Mouse (Mus musculus) left cerebral cortex, adult 9 months (tissue): ENCODE results near the gene Naa30.
"Not testable (repeated sequence)": the region's sequence is repeated elsewhere in the genome, so short reads cannot be mapped to it uniquely, and the experiment has no call there.

Experiments used
- DNase-seq, 2 experiments: peaks; one replicate each; pipeline ENCODE4 v3.0.0; 2022; ENCODE audit warnings: low spot score in 2 of 2

The Naa30 gene

GRCm38 (mm10) chr14:49171867-49172581 lies at the start of gene Naa30:
Gene Naa30, plus strand, starts transcription at chr14:49172226.
- peak; percentile 91 to 96 for DNase-seq

GRCm38 (mm10) chr14:49127162-49127779 lies 44.8 kb upstream of the Naa30 start:
- DNase-seq: peak in 1 of 2 experiments; percentile 3

DNA sequence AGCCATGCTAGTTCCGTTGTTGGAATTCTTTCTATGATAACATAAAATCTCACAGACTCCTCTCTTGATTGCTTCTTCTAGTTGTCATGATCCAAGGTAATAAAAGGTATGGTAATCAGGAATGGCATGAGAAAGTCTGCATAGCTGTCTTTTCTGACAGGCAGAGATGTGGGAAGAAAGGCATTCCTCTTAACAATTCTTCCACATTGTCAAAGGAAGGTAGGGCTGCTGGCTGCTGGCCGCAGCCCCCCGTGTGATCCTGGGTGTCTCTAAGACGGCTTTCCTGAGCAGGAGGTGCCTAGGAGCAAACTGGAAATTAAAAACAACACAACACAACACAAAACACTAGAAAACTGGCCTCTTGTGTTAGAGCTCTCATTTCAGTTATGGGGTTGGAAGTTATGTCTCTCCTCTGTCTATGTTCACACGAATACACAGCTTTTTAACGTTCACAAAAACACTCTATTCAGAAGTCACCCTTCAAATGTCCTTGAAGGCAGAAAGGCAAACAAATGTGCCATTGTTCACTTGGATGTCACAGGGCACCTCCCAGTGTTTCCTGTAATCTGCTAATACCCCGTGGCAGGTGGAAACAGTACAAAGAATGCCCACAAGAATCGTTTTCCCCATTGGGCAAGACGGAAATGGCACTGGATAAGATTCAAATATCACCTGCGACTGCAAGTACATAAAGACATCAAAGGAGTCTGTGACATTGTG lies 43.3 kb upstream of the Naa30 start:
- no peak for DNase-seq

DNA sequence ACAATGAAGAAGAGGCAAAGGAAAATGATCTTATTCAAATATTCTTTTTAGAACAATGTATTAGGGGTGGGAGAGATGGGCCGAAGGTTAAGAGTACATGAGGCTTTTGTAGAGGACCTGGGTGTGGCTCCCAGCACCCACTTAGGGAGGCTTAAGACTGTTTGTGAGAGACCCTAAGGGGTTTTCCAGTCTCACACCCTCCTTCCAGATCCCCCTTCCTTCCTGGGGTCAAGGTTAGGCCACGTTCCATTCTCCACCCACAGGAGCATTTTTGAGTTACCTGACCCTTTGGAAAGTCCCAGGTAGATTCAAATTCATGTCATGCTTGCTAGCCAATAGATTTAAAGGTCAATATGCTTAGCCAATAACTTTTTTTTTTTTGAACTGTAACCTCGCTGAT lies 39.6 kb upstream of the Naa30 start:
- DNase-seq: no peak

GRCm38 (mm10) chr14:49138171-49138570 lies 33.9 kb upstream of the Naa30 start:
- no peak for DNase-seq

DNA sequence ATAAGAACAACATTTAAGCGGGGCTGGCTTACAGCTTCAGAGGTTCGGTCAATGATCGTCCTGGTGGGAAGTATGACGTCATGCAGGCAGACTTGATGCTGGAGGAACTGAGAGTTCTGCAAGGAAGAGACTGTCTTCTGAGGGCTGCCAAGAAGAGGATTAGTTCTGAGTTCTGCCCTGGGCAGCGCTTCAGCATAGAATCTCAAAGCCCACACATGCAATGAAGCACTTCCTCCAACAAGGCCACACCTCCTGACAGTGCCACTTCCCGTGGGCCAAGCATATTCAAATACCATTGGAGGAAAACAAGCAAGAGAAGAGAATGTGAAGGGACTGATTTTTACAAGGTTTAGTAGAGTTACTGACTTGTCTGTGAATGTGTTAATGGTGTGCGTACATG lies 31.3 kb upstream of the Naa30 start:
- no peak for DNase-seq

DNA sequence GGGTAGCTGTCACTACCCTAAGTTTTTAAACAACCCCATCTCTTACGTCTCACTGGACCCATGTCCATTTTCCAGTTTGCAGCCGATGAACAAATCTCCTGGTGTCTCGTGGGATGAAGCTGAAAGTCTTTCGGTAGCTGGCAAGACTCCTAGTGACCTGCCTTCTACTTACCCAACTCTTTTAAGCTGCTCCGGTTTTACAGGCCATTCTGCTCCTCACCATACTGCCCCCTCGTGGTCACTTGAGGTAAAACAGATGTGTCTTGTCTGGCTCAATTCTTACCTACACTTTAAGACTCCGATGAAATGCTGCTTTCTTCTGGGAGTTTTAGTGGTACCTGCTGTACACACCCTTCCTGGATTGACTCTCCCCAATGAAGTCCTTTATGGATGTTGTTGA lies 18.2 kb upstream of the Naa30 start:
- peak in 1 of 2 experiments; percentile 71 for DNase-seq

DNA sequence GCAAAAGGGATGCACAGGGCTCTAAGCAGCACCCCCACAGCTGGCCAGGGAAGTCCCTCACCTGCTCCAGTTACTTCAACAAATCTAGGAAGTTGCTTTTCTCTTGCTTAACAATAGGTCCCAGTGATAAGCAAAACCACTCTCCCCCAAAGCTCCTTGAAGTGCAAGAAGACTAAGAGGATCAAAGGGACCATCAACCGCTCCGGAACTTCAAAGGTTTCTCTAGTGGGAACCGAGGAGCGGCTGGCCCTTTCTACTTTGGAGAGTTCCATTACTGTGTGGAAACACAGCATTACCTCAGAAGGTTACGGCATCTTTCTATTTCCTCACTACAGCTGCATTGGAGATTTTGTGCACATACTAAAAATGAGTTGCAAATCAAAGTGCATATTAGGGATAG lies 16.5 kb upstream of the Naa30 start:
- no peak for DNase-seq

DNA sequence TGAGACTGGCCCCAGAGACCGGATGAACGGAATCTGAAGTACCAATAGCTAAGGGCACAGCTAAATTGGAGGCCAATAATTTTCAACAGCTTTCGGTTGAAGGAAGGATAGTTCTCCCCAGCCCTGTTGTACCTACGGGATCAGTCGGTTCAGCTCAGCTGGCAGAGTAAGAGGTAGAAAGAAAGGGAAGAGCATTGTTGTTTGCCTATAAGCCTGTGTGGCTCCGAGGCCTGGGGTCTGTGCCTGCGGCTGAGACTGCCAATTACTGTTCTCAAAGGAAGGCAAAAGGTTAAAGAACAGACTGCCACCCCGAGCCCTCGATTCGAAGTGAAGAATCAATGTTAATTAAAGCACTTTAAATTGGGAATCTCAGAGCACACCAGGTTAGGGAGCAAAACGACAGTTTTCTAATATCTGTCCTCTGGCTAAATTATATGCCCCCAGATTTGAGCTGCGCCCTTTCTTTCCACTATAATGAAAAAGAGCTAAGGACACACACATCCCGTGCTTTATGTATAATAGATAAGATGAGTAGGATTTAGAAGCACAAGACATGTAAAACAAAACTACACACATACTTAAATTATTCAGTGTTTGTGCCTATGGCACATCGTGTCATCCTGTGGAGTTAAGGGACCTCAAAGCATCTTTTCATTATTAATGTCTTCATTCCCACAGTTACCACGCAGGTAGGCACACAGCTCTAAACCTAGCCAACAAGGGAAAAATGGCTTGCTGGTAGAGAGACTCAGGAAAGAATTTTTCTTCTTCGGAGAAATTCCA lies 13.7 kb upstream of the Naa30 start:
- DNase-seq: no peak

GRCm38 (mm10) chr14:49171286-49171685 lies 740 bp upstream of the Naa30 start:
- DNase-seq: no peak

GRCm38 (mm10) chr14:49172582-49172988 lies 559 bp downstream of the Naa30 start:
- DNase-seq: peak in 1 of 2 experiments; percentile 35

GRCm38 (mm10) chr14:49173290-49174135 lies 1.5 kb downstream of the Naa30 start:
- DNase-seq: no peak

GRCm38 (mm10) chr14:49179736-49180135 lies 7.7 kb downstream of the Naa30 start:
- DNase-seq: no peak

DNA sequence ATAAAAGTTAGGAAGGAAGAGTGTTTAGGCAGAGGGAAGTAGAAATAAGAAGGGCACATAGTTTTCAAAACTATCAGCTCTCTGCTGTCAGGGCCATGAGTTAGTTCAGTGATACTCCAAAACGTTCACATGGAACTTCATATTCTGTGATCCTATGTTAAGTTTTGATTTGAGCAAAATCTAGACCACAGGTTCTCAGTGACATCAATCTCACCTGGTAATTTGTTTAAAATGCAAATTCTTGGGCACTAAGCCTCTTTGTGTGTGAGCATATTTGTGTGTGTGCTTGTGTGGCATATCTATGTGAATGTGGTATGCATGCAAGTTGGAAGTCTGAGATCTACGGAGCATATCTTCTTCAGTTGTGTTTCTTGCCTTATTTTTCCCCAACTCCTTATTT lies 14.2 kb downstream of the Naa30 start:
- DNase-seq: no peak

DNA sequence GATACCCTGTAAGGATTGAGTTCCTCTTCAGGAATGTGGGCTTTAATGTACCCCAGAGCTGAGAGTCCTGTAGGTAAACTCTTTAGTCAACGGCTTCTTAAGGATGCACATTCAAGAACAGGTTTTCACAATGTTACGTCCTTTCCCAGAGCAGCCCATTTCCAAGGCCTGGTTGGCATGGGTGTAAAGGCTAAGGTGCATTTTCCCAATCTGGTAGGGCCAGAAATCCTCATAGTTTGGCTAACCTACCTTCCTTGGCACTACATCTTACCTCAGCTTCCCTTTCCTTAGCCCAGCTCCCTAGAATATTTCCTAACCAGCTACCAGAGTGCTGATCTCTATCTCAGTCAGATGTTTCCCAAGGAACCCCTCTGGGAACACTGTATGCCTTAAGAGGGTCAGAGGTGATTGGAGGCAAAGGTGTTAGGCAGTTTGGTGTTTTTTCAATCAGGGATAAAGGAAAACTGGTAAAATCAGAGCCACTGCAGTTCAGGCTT lies 25.1 kb downstream of the Naa30 start:
- no peak for DNase-seq

DNA sequence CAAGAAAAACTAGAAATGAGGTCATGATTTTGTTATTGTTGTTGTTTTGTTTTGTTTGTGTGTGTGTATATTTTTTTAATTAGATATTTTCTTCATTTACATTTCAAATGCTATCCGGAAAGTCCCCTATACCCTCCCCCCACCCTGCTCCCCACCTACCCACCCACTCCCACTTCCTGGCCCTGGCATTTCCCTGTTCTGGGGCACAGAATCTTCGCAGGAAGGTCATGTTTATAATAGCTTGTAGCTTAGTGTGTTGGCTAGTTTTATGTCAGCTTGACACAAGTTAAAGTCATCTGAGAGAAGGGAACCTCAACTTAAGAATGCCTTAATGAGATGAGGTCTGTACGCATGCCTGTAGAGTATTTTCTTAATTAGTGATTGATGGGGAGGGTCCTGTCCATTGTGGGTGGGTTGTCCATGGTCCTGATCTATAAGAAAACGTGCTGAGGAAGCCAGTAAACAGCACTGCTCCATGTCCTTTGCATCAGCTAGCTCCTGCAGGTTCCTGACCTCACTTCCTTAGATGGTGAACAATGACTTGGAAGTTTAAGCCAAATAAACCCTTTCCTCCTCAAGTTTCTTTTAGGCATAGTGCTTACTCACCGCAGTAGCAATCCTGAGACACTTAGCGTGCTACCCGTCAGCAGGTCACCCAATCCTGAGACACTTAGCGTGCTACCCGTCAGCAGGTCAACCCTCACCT lies 29.2 kb downstream of the Naa30 start:
- DNase-seq: no peak

DNA sequence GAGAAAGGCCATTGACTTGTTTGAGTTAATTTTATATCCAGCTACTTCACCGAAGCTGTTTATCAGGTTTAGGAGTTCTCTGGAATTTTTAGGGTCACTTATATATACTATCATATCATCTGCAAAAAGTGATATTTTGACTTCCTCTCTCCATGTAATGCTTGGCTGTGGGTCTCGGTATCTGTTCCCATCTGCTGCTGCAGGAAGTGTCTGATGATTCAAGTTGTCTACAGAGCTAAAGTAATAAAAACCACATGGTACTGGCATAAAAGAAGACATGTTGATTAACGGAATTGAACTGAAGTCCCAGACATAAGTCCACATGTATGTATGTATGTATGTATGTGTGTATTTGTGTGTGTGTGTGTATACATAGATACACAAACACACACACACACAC lies 38.2 kb downstream of the Naa30 start:
- not testable (repeated sequence) for DNase-seq

- no peak for DNase-seq
Measured at GRCm38 (mm10) chr14:49218677-49219076, 46.7 kb downstream of the Naa30 start.

DNA sequence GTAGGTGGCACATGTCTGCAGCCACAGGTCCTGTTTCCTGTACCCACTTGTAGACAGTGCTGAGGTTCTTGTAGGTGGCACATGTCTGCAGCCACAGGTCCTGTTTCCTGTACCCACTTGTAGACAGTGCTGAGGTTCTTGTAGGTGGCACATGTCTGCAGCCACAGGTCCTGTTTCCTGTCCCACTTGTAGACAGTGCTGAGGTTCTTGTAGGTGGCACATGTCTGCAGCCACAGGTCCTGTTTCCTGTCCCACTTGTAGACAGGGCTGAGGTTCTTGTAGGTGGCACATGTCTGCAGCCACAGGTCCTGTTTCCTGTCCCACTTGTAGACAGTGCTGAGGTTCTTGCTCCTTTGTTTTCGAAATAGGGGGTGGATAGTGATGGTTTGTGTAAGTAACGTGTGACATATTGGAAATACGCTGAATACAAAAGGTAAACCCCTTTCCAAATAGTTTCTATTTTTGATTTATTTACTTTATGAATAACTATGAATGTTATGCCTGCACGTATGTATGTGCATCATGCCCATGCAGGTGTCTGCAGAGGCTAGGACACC lies 47.5 kb downstream of the Naa30 start:
- not testable (repeated sequence) for DNase-seq

DNA sequence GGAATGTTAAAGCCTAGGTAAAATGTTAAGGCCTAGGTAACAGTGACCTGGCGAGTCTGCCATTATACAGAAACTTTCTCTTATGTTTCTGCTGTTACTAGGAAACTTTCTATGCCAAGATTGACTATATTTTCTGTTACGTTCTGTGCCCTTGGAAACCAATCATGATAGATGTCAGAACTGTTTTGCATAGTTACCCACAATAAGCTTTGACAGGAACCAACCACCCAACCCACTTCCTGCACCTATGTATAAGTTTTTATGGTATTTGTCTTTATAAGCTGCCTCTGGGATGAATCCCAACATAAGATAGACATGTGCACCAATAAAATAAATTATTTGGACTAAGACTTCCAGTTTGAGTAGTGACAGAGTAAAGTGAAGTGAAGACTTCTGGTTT lies 49.7 kb downstream of the Naa30 start:
- DNase-seq: no peak
